Mouse (Mus musculus): ENCODE data around the gene Nploc4. TPM values are rescaled to one million over a fixed set of nuclear protein-coding genes. Genes with fewer than 3 reads are reported as not detected.
"Not testable (repeated sequence)": the region's sequence is repeated elsewhere in the genome, so short reads cannot be mapped to it uniquely, and the experiment has no call there.

The Nploc4 gene
- total RNA-seq, 2 experiments from 2014 or later, result 64.1 to 70.1 TPM

DNA sequence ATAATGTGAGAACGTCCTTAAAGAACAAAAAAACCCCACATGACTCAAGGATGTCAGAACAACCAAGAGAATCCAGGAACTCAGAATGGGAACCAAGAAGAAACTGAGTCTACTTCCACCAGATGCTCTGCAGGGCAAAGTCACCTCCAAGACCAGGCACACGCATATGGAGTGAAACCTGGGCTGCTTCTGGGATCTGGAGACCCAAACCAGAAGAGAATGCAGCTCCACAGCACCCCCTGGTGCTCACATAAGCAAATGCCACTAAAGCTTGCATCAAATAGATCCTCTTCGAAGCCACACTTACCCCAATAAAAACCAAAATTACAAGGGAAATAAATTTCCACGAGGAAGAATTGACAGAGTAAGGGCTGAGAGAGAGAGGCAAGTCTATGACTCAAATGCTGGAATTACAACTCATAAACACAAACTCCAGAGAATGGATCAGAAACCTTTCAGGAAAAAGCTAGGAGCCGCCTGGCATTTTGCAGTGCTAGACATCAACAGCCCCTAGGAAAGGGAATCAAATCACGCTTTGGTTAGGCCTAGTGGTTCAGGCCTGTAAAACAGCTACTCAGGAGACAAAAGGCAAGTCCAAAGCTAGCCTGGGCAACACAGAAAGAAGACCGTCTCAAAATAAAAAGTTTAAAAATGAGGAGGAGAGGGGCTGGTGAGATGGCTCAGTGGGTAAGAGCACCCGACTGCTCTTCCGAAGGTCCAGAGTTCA is 13.8 kb downstream of the Nploc4 start:
- peak; percentile 89 for TF ChIP-seq CTCF (conservative IDR thresholded peaks at IDR 0.05)
- Histone ChIP-seq H3K4me3 (no peak overlapping the region), H3K27ac (no peak overlapping the region)
- DNase-seq (ENCODE audit: low spot score in 2 of 2), result peak; percentile 32 to 77

DNA sequence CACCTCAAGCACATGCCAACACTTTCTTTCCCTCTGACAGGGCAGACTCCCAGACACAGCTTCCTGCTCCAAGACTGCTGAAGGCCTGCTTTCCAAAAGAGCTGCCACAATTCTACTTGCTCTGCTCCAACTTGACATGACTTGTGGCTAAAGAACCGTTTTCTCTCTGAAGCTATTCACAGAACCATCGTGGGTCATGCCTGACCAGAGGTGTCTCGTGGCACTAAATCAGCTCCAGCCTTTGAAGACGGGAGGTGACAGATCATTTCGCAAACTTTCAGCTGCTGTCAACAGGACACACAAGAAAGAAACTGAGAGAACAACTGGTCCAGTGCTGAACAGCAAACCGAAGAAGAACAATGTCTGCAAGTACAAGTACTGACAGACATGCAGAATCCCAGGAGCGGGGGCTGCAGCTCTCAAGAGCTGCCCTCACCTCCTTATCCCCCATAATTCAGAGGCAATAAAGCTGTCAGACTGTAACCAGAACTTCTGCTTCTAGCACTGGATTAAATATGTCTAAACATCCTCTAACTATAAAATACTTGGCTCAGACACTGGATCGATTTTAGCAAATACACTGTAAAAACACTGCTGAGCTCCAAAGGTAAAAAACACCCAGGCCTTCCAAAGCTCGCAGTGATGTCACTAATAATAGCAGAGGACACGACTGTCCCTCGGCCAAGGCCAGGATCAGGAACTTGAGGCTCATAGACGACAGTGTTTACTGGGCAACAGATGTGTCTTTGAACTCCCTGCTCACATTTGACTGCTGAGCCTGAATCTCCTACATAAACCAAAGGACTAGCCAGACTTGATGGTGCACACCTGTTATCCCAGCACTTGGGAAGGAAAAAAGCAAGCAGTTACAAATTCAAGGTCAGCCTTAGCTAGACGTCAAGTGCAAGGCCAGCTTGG is 14.6 kb downstream of the Nploc4 start:
- no peak overlapping the region for H3K4me3 ChIP-seq
- no peak for TF ChIP-seq CTCF (conservative IDR thresholded peaks at IDR 0.05)
- no peak for DNase-seq (ENCODE audit: low spot score in 2 of 2)
- no peak overlapping the region for H3K27ac ChIP-seq

DNA sequence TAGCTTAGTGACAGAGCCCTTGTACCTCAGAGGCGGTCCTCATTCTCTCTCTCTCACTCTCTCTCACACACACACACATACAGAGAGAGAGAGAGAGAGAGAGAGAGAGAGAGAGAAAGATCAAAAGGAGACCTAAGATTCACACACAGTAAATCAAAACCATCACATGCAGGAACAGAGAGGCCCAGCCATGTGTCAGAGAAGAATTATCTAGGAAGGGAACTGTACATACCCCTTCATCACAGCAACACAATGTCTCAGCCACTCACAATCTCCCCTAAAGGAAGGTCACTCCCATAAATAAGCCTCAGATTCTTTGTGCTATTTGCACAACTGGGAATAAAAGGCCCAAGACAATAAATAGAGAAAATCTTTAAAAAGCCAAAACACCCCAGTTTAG is 18.9 kb downstream of the Nploc4 start:
- Histone ChIP-seq H3K4me3 (no peak overlapping the region), H3K27ac (no peak overlapping the region)
- TF ChIP-seq CTCF (conservative IDR thresholded peaks at IDR 0.05), result no peak
- DNase-seq (ENCODE audit: low spot score in 2 of 2), result no peak

GRCm38 (mm10) chr11:120417852-120418251 is 19.7 kb downstream of the Nploc4 start:
- DNase-seq (ENCODE audit: low spot score in 2 of 2), result no peak
- H3K27ac ChIP-seq, result no peak overlapping the region
- no peak overlapping the region for H3K4me3 ChIP-seq
- TF ChIP-seq CTCF (conservative IDR thresholded peaks at IDR 0.05), result no peak

GRCm38 (mm10) chr11:120413621-120414020 is 23.9 kb downstream of the Nploc4 start:
- H3K4me3 ChIP-seq; H3K27ac ChIP-seq; DNase-seq (ENCODE audit: low spot score in 2 of 2): not testable (repeated sequence)

GRCm38 (mm10) chr11:120406445-120406844 is 31.1 kb downstream of the Nploc4 start:
- no peak overlapping the region for H3K4me3 ChIP-seq
- no peak for DNase-seq (ENCODE audit: low spot score in 2 of 2)
- TF ChIP-seq CTCF (conservative IDR thresholded peaks at IDR 0.05), result no peak
- no peak overlapping the region for H3K27ac ChIP-seq

GRCm38 (mm10) chr11:120405867-120406266 is 31.6 kb downstream of the Nploc4 start:
- TF ChIP-seq CTCF (conservative IDR thresholded peaks at IDR 0.05), result no peak
- Histone ChIP-seq H3K4me3 (no peak overlapping the region), H3K27ac (no peak overlapping the region)
- DNase-seq (ENCODE audit: low spot score in 2 of 2), result no peak

DNA sequence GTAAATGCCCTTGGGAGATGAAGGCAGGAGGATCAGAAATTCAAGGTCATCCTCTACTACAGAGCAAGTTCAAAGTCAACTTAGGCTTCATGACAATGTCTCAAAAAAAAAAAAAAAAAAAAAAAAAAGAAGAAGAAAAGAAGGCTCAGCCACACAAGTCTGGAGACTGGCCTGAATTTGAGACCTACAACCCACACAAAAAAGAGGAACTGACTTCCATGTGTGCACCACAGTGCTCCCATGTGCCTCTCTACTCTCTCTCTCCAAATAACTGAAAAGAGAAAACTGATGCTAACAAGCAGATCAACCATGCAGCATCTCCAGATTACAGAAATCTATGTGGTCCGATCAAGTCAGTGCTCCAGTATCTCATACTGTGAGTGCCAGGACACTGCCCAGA is 32.7 kb downstream of the Nploc4 start:
- no peak for DNase-seq (ENCODE audit: low spot score in 2 of 2)
- no peak overlapping the region for H3K4me3 ChIP-seq
- no peak for TF ChIP-seq CTCF (conservative IDR thresholded peaks at IDR 0.05)
- no peak overlapping the region for H3K27ac ChIP-seq

DNA sequence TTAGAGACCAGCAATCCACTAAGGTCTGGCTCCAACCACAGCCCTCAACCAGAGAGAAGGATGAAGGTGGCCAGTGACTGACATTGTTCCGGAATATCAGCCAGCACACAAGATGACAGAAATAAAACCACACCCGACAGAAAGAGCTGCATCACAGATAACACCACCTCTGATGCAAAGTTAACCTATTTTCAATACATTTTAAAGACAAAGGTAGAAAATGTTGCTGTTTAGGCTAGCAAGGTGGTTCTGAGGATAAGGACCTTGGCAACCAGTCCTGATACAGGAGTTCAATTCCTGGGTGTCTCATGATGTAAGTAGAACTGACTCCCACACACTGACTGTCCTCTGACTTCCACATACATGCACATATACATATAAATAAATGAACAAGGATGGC is 38.2 kb downstream of the Nploc4 start:
- no peak for TF ChIP-seq CTCF (conservative IDR thresholded peaks at IDR 0.05)
- DNase-seq (ENCODE audit: low spot score in 2 of 2), result no peak
- Histone ChIP-seq H3K4me3 (no peak overlapping the region), H3K27ac (no peak overlapping the region)

DNA sequence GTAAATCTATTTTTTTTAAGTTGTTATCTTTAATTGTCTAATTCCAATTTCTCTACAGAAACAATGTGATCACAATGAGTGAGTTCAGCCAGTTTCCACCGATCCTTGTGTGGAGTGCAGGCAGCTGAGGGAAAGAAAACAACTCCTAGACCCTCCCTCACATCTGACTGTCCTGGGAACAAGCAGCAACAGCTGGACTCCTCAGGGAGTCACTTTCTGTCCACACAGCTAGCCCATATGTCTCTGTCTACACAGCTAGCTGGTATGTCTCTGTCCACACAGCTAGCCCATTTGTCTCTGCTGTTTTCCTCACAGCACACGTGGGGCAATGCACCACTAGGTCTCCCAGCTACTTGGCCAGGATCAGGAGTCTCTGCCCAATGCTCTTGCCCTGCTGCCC is 39.9 kb downstream of the Nploc4 start:
- Histone ChIP-seq H3K27ac (no peak overlapping the region), H3K4me3 (no peak overlapping the region)
- DNase-seq (ENCODE audit: low spot score in 2 of 2), result no peak
- TF ChIP-seq CTCF (conservative IDR thresholded peaks at IDR 0.05), result no peak

GRCm38 (mm10) chr11:120395661-120396060 is 41.8 kb downstream of the Nploc4 start:
- 0 out of 2 replicates have a peak overlapping the region, but pooled peaks have one; percentile 7 for H3K27ac ChIP-seq
- H3K4me3 ChIP-seq, result no peak overlapping the region
- no peak for DNase-seq (ENCODE audit: low spot score in 2 of 2)
- TF ChIP-seq CTCF (conservative IDR thresholded peaks at IDR 0.05), result no peak

GRCm38 (mm10) chr11:120388580-120388979 is 48.9 kb downstream of the Nploc4 start:
- DNase-seq (ENCODE audit: low spot score in 2 of 2), result no peak
- no peak for TF ChIP-seq CTCF (conservative IDR thresholded peaks at IDR 0.05)
- no peak overlapping the region for H3K4me3 ChIP-seq
- peak overlapping the region; percentile 2; the same call in 1 of the 2 replicates for H3K27ac ChIP-seq

- Histone ChIP-seq H3K4me3 (no peak overlapping the region), H3K27ac (peak overlapping the region; percentile 46; the same call in 1 of the 2 replicates)
- no peak for TF ChIP-seq CTCF (conservative IDR thresholded peaks at IDR 0.05)
- no peak for DNase-seq (ENCODE audit: low spot score in 2 of 2)
Observed at GRCm38 (mm10) chr11:120387157-120387556, 50.4 kb downstream of the Nploc4 start.

Measured in layer of hippocampus, adult 2 months (tissue).